Mouse (Mus musculus) forebrain, embryonic 16.5 days (tissue): ENCODE results near the gene Nrip1. TPM values are rescaled to one million over a fixed set of nuclear protein-coding genes. Genes with fewer than 3 reads are reported as not detected.

Experiments used
- ATAC-seq: fragments of 200-750 bp; cut with Nextera tagmentation; 2 replicates; pipeline ENCODE4 v1.8.0; 2017; ENCODE audit warnings: mild to moderate bottlenecking, moderate library complexity
- H3K27ac ChIP-seq: fragments of 300-500 bp; sonication (generic); 2 replicates; pipeline ENCODE4 v1.5.1; 2014; ENCODE audit warnings: low read length, control low read depth
- H3K27me3 ChIP-seq: fragments of 300-500 bp; sonication (generic); replicated peaks from 2 replicates; pipeline ENCODE4 v1.6.1; 2014; ENCODE audit warnings: low read length; ENCODE audit not compliant: control insufficient read depth, insufficient read depth
- H3K36me3 ChIP-seq: fragments of 300-500 bp; sonication (generic); 2 replicates; pipeline ENCODE4 v1.6.1; 2014; ENCODE audit not compliant: control insufficient read depth, insufficient read depth
- H3K4me1 ChIP-seq: fragments of 300-500 bp; sonication (generic); replicated peaks from 2 replicates; pipeline ENCODE4 v1.6.1; 2014; ENCODE audit warnings: low read length; ENCODE audit not compliant: control insufficient read depth, insufficient read depth
- H3K4me2 ChIP-seq: fragments of 300-500 bp; sonication (generic); 2 replicates; pipeline ENCODE4 v1.6.1; 2014; ENCODE audit warnings: mild to moderate bottlenecking, low read length, control low read depth
- H3K4me3 ChIP-seq: fragments of 300-500 bp; sonication (generic); replicated peaks from 2 replicates; pipeline ENCODE4 v1.5.1; 2014; ENCODE audit warnings: mild to moderate bottlenecking, low read length, control low read depth
- H3K9ac ChIP-seq: fragments of 300-500 bp; sonication (generic); replicated peaks from 2 replicates; pipeline ENCODE4 v1.6.1; 2014; ENCODE audit warnings: low read depth, low read length, control low read depth
- H3K9me3 ChIP-seq: fragments of 300-500 bp; sonication (generic); 2 replicates; pipeline ENCODE4 v1.6.1; 2016; ENCODE audit warnings: low read length; ENCODE audit not compliant: control insufficient read depth
- WGBS: fragments of 180-500 bp; shearing (Covaris S2); extraction: QIAGEN DNeasy Blood & Tissue Kit; methylation state at CpG from one replicate; pipeline ENCODE4 v1.1.7; 2014; 5-methylcytosine and 5-hydroxymethylcytosine counted together
- polyA plus RNA-seq: library from polyadenylated mRNA; unstranded; fragments of >200 nt; fragmentation: Nextera tagmentation; extraction: Ambion mirVana; gene quantifications from 2 replicates; pipeline ENCODE4 v1.2.1, GENCODE M21; 2015

The Nrip1 gene
- polyA plus RNA-seq, 1 experiment from 2014 or later, result 38.7 TPM

DNA sequence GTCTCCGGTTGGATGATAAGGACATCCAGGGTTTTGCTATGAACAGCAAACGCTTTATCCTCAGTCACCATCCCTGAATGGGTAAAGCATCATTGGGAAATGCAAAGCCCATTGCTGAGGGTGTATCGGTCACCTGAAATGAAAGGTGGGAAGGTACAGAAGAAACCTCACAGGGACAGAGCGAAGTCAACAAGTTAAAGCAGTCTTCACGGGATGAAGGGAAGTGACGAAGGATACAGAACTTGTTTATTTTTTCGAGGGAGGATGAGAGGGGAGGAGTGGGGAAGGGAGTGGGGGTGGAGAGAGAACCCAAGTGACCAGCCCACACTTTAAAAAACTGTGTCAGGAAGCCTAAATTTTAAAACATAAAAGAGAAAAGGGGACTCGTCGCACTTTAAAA, 4.4 kb downstream of the Nrip1 start:
- no peaks in the 10 kb centered on the region for H3K36me3 ChIP-seq
- H3K27me3 ChIP-seq, result no peaks in the 10 kb centered on the region
- no peak overlapping the region for H3K9ac ChIP-seq
- no peaks in the 10 kb centered on the region for H3K9me3 ChIP-seq
- peaks cover 17% of the 10 kb centered on the region for H3K4me1 ChIP-seq
- H3K4me2 ChIP-seq, result no peak overlapping the region
- no peak for ATAC-seq
- H3K4me3 ChIP-seq, result no peak overlapping the region
- WGBS, result 91% methylated on average over 9 of the region's 9 CpGs
- H3K27ac ChIP-seq, result no peak overlapping the region

DNA sequence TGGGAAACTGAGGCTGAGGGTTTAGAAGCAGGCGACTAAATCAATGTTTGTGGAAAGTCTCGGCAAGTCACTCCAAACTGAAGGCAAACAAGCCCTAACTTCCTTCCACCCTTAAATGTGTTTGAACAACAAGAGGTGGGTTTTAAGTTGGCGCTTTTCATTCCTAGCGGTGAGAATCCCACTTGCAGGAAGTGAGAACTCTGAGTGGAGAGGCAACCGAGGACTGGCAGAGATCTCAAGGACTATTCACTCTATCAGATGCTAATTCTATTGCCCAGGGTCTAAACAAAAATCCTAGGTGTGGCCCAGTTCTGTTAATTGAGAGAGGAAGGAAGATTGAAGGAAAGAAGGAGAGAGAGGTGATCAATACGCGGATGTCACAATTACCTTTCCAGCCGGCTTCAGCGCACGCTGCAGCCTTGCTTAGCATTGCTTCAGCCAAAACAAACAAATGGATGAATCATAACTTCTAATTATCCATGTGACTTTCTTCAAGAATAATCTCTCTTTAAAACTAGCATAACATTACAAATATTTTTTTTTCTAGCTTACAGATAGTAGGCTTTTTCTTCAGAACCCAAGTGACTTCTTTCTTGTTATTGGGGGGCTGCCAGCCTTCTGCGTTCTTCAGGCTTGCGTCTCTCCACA, 6.2 kb downstream of the Nrip1 start:
- Histone ChIP-seq H3K4me1 (peaks cover 17% of the 10 kb centered on the region), H3K4me3 (no peak overlapping the region), H3K9me3 (no peaks in the 10 kb centered on the region), H3K36me3 (no peaks in the 10 kb centered on the region), H3K27me3 (no peaks in the 10 kb centered on the region), H3K27ac (no peak overlapping the region), H3K9ac (no peak overlapping the region), H3K4me2 (no peak overlapping the region)
- ATAC-seq, result no peak
- 90% methylated on average over 12 of the region's 12 CpGs for WGBS

DNA sequence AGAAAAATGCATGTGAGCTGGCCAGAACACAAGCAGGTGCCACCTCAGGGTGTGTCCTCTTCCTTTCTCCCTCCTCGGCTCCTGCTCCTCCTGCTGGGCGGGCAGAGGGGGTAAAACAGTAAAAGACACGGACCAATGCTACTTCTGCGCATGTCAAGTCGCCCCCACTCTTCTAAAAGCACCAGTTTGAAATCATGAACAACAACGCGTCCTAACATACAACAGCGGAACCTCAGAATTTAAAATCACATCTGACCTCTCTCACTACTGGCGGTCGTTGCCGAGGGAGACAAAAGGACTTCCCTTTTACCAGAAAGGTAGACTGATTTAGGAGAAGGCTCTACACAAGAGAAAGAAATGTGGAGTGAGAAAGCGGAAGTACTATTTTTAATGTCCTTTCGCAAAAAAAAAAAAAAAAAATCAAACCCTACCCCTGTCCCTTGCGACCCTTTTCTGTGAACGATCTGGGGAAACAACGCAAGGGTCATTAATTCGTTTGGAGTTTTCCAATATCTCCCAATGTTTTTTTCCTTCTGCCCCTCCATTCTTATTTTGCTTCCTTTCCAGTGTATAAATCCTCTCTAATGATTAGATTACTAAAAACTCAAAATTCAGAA, 7.7 kb downstream of the Nrip1 start:
- Histone ChIP-seq H3K4me1 (peaks cover 7% of the 10 kb centered on the region), H3K4me3 (no peak overlapping the region), H3K27ac (no peak overlapping the region), H3K9me3 (no peaks in the 10 kb centered on the region), H3K36me3 (no peaks in the 10 kb centered on the region), H3K27me3 (no peaks in the 10 kb centered on the region), H3K9ac (no peak overlapping the region), H3K4me2 (no peak overlapping the region)
- 82% methylated on average over 17 of the region's 17 CpGs for WGBS
- ATAC-seq, result no peak

DNA sequence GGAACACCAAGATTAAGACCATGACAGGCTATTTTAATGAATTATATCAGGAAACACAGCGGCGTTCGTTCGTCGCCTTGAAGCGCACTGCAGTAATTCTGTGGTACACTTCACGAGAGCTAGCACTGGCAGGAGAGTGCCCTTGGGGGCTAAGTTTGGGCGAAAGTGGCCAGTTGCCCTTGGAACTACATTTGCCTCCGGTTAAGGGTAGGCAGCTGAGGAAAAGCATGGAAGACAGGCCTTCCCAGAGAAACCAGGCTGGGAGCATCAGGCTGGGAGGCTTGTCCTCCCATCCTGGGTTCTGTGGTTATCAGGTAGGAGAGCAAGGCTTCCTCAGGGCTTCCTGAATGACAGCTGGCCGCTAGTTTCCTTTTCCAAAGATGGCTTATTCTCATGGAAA, 8.4 kb downstream of the Nrip1 start:
- no peak overlapping the region for H3K9ac ChIP-seq
- peaks cover 6% of the 10 kb centered on the region for H3K4me1 ChIP-seq
- H3K4me3 ChIP-seq, result no peak overlapping the region
- no peaks in the 10 kb centered on the region for H3K9me3 ChIP-seq
- 89% methylated on average over 10 of the region's 10 CpGs for WGBS
- H3K4me2 ChIP-seq, result no peak overlapping the region
- no peaks in the 10 kb centered on the region for H3K27me3 ChIP-seq
- H3K27ac ChIP-seq, result no peak overlapping the region
- ATAC-seq, result no peak
- no peaks in the 10 kb centered on the region for H3K36me3 ChIP-seq

DNA sequence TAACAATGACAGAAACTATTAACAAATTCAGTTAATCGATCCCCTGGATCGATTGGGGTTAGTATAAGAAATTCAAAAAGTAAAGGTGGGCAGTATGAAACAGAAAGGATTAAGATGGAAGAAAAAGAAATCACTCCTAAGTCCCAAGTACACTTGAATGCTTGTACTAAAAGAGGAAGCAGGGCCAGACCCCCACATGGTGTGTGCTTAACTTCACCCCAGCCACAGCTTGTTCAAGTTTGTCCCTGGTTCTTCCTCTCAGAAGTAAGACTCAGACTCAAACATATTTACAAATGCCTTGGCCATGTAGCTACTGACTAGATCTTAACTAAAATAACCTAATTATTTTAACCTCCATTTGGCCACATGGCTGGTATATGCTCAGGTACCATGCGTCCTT, 10.0 kb downstream of the Nrip1 start:
- no peaks in the 10 kb centered on the region for H3K27me3 ChIP-seq
- H3K36me3 ChIP-seq, result no peaks in the 10 kb centered on the region
- H3K9ac ChIP-seq, result no peak overlapping the region
- no peaks in the 10 kb centered on the region for H3K9me3 ChIP-seq
- H3K4me1 ChIP-seq, result no peaks in the 10 kb centered on the region
- H3K4me2 ChIP-seq, result no peak overlapping the region
- no peak overlapping the region for H3K4me3 ChIP-seq
- WGBS, result 91% methylated on average over 3 of the region's 3 CpGs
- no peak overlapping the region for H3K27ac ChIP-seq
- no peak for ATAC-seq

DNA sequence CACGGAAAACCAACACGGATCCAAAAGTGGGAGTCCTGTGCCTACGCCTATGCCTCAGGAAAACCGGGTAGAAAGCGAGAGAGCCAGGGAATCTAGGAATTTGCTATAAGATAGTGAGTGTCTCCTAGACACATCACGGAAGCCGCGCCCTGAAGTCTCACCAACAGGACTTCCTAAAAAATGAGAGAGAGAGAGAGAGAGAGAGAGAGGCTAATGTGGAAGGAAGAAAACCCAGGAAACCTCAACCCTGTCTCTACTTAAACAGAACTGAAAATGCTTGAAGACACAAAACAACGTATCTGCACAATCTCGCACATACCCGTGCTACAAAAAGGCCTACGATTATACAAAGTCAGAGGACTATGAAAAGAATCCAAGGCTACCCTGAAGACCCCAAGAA, 10.6 kb downstream of the Nrip1 start:
- Histone ChIP-seq H3K9ac (no peak overlapping the region), H3K4me1 (no peaks in the 10 kb centered on the region; the same call in 1 of the 2 replicates), H3K4me2 (no peak overlapping the region), H3K27ac (no peak overlapping the region), H3K27me3 (no peaks in the 10 kb centered on the region), H3K36me3 (no peaks in the 10 kb centered on the region), H3K4me3 (no peak overlapping the region), H3K9me3 (no peaks in the 10 kb centered on the region)
- no peak for ATAC-seq
- WGBS, result 95% methylated on average over 12 of the region's 12 CpGs

- no peaks in the 10 kb centered on the region for H3K27me3 ChIP-seq
- no peak overlapping the region for H3K4me3 ChIP-seq
- ATAC-seq, result no peak
- no peaks in the 10 kb centered on the region for H3K9me3 ChIP-seq
- no peaks in the 10 kb centered on the region for H3K36me3 ChIP-seq
- H3K9ac ChIP-seq, result no peak overlapping the region
- H3K4me1 ChIP-seq, result no peaks in the 10 kb centered on the region; the same call in 1 of the 2 replicates
- 96% methylated on average over 6 of the region's 6 CpGs for WGBS
- no peak overlapping the region for H3K27ac ChIP-seq
- H3K4me2 ChIP-seq, result no peak overlapping the region
Measured at GRCm38 (mm10) chr16:76360441-76360840, 13.2 kb downstream of the Nrip1 start.

- Histone ChIP-seq H3K4me3 (no peak overlapping the region), H3K36me3 (no peaks in the 10 kb centered on the region), H3K27ac (no peak overlapping the region), H3K4me1 (no peaks in the 10 kb centered on the region; the same call in 1 of the 2 replicates), H3K9ac (no peak overlapping the region), H3K9me3 (no peaks in the 10 kb centered on the region), H3K4me2 (no peak overlapping the region), H3K27me3 (no peaks in the 10 kb centered on the region)
- ATAC-seq, result no peak
- WGBS, result 42% methylated on average over 4 of the region's 4 CpGs
Measured at GRCm38 (mm10) chr16:76358757-76359156, 14.9 kb downstream of the Nrip1 start.

GRCm38 (mm10) chr16:76358128-76358748, 15.4 kb downstream of the Nrip1 start:
- no peaks in the 10 kb centered on the region; the same call in 1 of the 2 replicates for H3K4me1 ChIP-seq
- no peak overlapping the region for H3K27ac ChIP-seq
- 0 out of 2 replicates have a peak, but pooled peaks have one; percentile 15 for ATAC-seq
- H3K36me3 ChIP-seq, result no peaks in the 10 kb centered on the region
- 65% methylated on average over 18 of the region's 18 CpGs for WGBS
- no peaks in the 10 kb centered on the region for H3K27me3 ChIP-seq
- H3K4me3 ChIP-seq, result no peak overlapping the region
- H3K9me3 ChIP-seq, result no peaks in the 10 kb centered on the region
- H3K9ac ChIP-seq, result no peak overlapping the region
- no peak overlapping the region for H3K4me2 ChIP-seq
